Mouse (Mus musculus) heart, embryonic 16.5 days (tissue): ENCODE data around the gene Zfp512. TPM values are rescaled to one million over a fixed set of nuclear protein-coding genes. Genes with fewer than 3 reads are reported as not detected.
"Not testable (repeated sequence)": the region's sequence is repeated elsewhere in the genome, so short reads cannot be mapped to it uniquely, and the experiment has no call there.

Source experiments
- ATAC-seq: fragments of 200-750 bp; cut with Nextera tagmentation; replicated peaks from 2 replicates; pipeline ENCODE4 v1.8.0; 2017; ENCODE audit warnings: moderate number of reproducible peaks; ENCODE audit not compliant: insufficient read depth, low FRiP score; ENCODE audit errors: extremely low read depth
- H3K27ac ChIP-seq: fragments of 300-500 bp; sonication (generic); 2 replicates; pipeline ENCODE4 v1.5.1; 2014; ENCODE audit warnings: mild to moderate bottlenecking, low read length, control low read depth, moderate library complexity
- H3K27me3 ChIP-seq: fragments of 300-500 bp; sonication (generic); 2 replicates; pipeline ENCODE4 v1.6.1; 2014; ENCODE audit warnings: low read length, mixed read lengths; ENCODE audit not compliant: control insufficient read depth, insufficient read depth
- H3K36me3 ChIP-seq: fragments of 300-500 bp; sonication (generic); 2 replicates; pipeline ENCODE4 v1.6.1; 2014; ENCODE audit not compliant: control insufficient read depth, insufficient read depth
- H3K4me1 ChIP-seq: fragments of 300-500 bp; sonication (generic); 2 replicates; pipeline ENCODE4 v1.6.1; 2014; ENCODE audit warnings: low read length, mixed read lengths; ENCODE audit not compliant: control insufficient read depth, insufficient read depth
- H3K4me2 ChIP-seq: fragments of 300-500 bp; sonication (generic); 2 replicates; pipeline ENCODE4 v1.6.1; 2014; ENCODE audit warnings: low read depth, mild to moderate bottlenecking, control low read depth, low read length
- H3K4me3 ChIP-seq: fragments of 300-500 bp; sonication (generic); 2 replicates; pipeline ENCODE4 v1.5.1; 2014; ENCODE audit warnings: mild to moderate bottlenecking, control low read depth, low read length
- H3K9ac ChIP-seq: fragments of 300-500 bp; sonication (generic); 2 replicates; pipeline ENCODE4 v1.6.1; 2014; ENCODE audit warnings: low read length, control low read depth
- H3K9me3 ChIP-seq: fragments of 300-500 bp; sonication (generic); replicated peaks from 2 replicates; pipeline ENCODE4 v1.6.1; 2016; ENCODE audit warnings: low read length; ENCODE audit not compliant: control insufficient read depth
- WGBS: fragments of 180-500 bp; shearing (Covaris S2); extraction: QIAGEN DNeasy Blood & Tissue Kit; methylation state at CpG from one replicate; pipeline ENCODE4 v1.1.7; 2014; 5-methylcytosine and 5-hydroxymethylcytosine counted together
- polyA plus RNA-seq: library from polyadenylated mRNA; unstranded; fragments of >200 nt; fragmentation: Nextera tagmentation; extraction: Ambion mirVana; gene quantifications from 2 replicates; pipeline ENCODE4 v1.2.1, GENCODE M21; 2015

The Zfp512 gene
- polyA plus RNA-seq, 1 experiment from 2014 or later = 43.0 TPM

- Histone ChIP-seq H3K4me1 (peaks cover 19% of the 10 kb centered on the region), H3K9ac (peak within 1 kb of the TSS; percentile 91), H3K36me3 (peaks cover 18% of the 10 kb centered on the region), H3K27ac (peak within 1 kb of the TSS; percentile 87), H3K9me3 (no peaks in the 10 kb centered on the region), H3K4me3 (peak within 1 kb of the TSS; percentile 96), H3K27me3 (no peaks in the 10 kb centered on the region), H3K4me2 (peak within 1 kb of the TSS; percentile 98)
- WGBS = under 1% methylated on average over 28 of the region's 28 CpGs
- peak; percentile 70 for ATAC-seq
These were observed 74.3 kb downstream of the Zfp512 start, which contains the start of gene Slc4a1ap for GRCm38 (mm10) chr5:31526354-31527116. Slc4a1ap (plus strand) TSS chr5:31526995.

DNA sequence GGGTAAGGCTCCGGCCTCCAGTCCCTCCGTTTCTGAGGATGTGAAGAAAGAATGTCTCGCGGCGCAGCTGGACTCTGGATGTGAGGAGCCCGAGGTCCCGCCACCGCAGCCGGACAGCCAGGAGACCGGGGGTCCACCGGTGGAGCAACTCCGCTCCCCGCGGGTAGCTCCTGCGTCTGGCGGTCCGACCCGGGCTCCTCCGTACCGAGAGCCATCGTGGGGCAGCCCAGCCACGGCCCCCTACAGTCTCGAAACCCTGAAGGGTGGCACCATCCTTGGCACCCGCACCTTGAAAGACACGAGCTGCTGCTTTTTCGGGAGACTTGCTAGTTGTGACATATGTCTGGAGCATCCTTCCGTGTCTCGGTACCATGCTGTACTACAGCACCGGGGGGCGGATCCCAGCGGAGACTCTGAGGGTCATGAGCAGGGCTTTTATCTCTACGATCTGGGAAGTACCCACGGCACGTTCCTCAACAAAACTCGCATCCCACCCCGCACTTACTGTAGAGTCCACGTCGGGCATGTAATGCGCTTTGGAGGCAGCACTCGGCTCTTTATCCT is 75.0 kb downstream of the Zfp512 start:
- 3% methylated on average over 40 of the region's 40 CpGs for WGBS
- ATAC-seq = peak; percentile 43; the same call in 1 of the 2 replicates

GRCm38 (mm10) chr5:31527707-31528106 is 75.5 kb downstream of the Zfp512 start, which contains the start of gene Supt7l:
Supt7l (minus strand) TSS chr5:31527807.
- not testable (repeated sequence) for ATAC-seq, H3K9me3 ChIP-seq, H3K27me3 ChIP-seq
- Histone ChIP-seq H3K9ac (peak within 1 kb of the TSS; percentile 91), H3K4me3 (peak within 1 kb of the TSS; percentile 96), H3K4me2 (peak within 1 kb of the TSS; percentile 98), H3K36me3 (peaks cover 27% of the 10 kb centered on the region), H3K27ac (peak within 1 kb of the TSS; percentile 87), H3K4me1 (peaks cover 19% of the 10 kb centered on the region)
- 71% methylated on average over 11 of the region's 11 CpGs for WGBS

More for the DNA sequence above, 75.0 kb downstream of the Zfp512 start:
- Histone ChIP-seq H3K9me3 (no peaks in the 10 kb centered on the region), H3K27me3 (no peaks in the 10 kb centered on the region), H3K4me1 (peaks cover 19% of the 10 kb centered on the region), H3K27ac (no peak overlapping the region), H3K4me2 (peak overlapping the region; percentile 98), H3K9ac (peak overlapping the region; percentile 91), H3K36me3 (peaks cover 22% of the 10 kb centered on the region), H3K4me3 (peak overlapping the region; percentile 96)

GRCm38 (mm10) chr5:31528560-31528959 is 76.3 kb downstream of the Zfp512 start:
- peaks cover 28% of the 10 kb centered on the region for H3K36me3 ChIP-seq

More at GRCm38 (mm10) chr5:31528560-31528959, 76.3 kb downstream of the Zfp512 start:
- Histone ChIP-seq H3K27me3 (no peaks in the 10 kb centered on the region), H3K9me3 (no peaks in the 10 kb centered on the region), H3K27ac (no peak overlapping the region), H3K4me1 (peaks cover 19% of the 10 kb centered on the region), H3K4me3 (no peak overlapping the region), H3K9ac (no peak overlapping the region), H3K4me2 (no peak overlapping the region)
- no peak for ATAC-seq
- 57% methylated on average over 2 of the region's 2 CpGs for WGBS

Other genes starting within 250 kb of the Zfp512 start
- gene Ppm1g, start 231.7 kb upstream of the Zfp512 start, polyA plus RNA-seq = 102 and 103 TPM in 2 replicates
- gene Nrbp1, start 211.6 kb upstream of the Zfp512 start, polyA plus RNA-seq = 123 TPM in 2 replicates
- gene Gm9970, start 211.2 kb upstream of the Zfp512 start, polyA plus RNA-seq = 0.29 and 0.40 TPM in 2 replicates
- gene Krtcap3, start 200.7 kb upstream of the Zfp512 start, polyA plus RNA-seq = 5.4 and 6.3 TPM in 2 replicates
- 22.3 and 26.8 TPM in 2 replicates for gene Ift172, start 161.3 kb upstream of the Zfp512 start, polyA plus RNA-seq
- gene Fndc4, start 156.4 kb upstream of the Zfp512 start, polyA plus RNA-seq = 15.7 and 16.9 TPM in 2 replicates
- 0.16 and 0.18 TPM in 2 replicates for gene Gckr, start 155.0 kb upstream of the Zfp512 start, polyA plus RNA-seq
- not detected in 2 replicates for gene 4930548H24Rik, start 33.3 kb downstream of the Zfp512 start, polyA plus RNA-seq
- 39.8 and 42.9 TPM in 2 replicates for gene Gpn1, start 42.3 kb downstream of the Zfp512 start, polyA plus RNA-seq
- gene Slc4a1ap, start 74.6 kb downstream of the Zfp512 start, polyA plus RNA-seq = 18.9 and 20.0 TPM in 2 replicates
- gene Supt7l, start 75.4 kb downstream of the Zfp512 start, polyA plus RNA-seq = 18.6 and 20.2 TPM in 2 replicates
- gene Mrpl33, start 144.5 kb downstream of the Zfp512 start, polyA plus RNA-seq = 382 and 409 TPM in 2 replicates
- gene Rbks, start 245.2 kb downstream of the Zfp512 start, polyA plus RNA-seq = 3.8 and 5.2 TPM in 2 replicates
- 39.9 and 47.4 TPM in 2 replicates for gene Babam2, start 245.3 kb downstream of the Zfp512 start, polyA plus RNA-seq